Mouse (Mus musculus) olfactory bulb, adult 2 months (tissue): ENCODE results near the gene Rpp40. TPM values are rescaled to one million over a fixed set of nuclear protein-coding genes. Genes with fewer than 3 reads are reported as not detected.

Source experiments
- H3K27ac ChIP-seq: fragments of 200-500 bp; 2 replicates; pipeline ENCODE4 v1.5.1; 2012; ENCODE audit warnings: low read depth, low read length; ENCODE audit not compliant: insufficient read depth
- H3K4me1 ChIP-seq: fragments of 200-500 bp; 2 replicates; pipeline ENCODE4 v1.6.1; 2012; ENCODE audit warnings: low read length; ENCODE audit not compliant: control insufficient read depth, insufficient read depth
- H3K4me3 ChIP-seq: fragments of 200-500 bp; 2 replicates; pipeline ENCODE4 v1.5.1; 2012; ENCODE audit warnings: mild to moderate bottlenecking, low read depth, low read length, moderate library complexity; ENCODE audit not compliant: insufficient read depth
- CTCF ChIP-seq: fragments of 200-500 bp; IDR thresholded peaks from 2 replicates; pipeline ENCODE4 v1.5.1; 2012; ENCODE audit warnings: low read depth, mild to moderate bottlenecking, low read length, moderate library complexity; ENCODE audit not compliant: insufficient read depth
- POLR2A ChIP-seq: fragments of 200-500 bp; IDR thresholded peaks from 2 replicates; pipeline ENCODE4 v1.6.1; 2012; ENCODE audit warnings: mild to moderate bottlenecking, low read depth, low read length, moderate library complexity; ENCODE audit not compliant: insufficient read depth
- WGBS: fragments of 180-500 bp; shearing (Covaris S2); methylation state at CpG from one replicate; pipeline ENCODE4 v1.1.7; 2018; 5-methylcytosine and 5-hydroxymethylcytosine counted together
- polyA plus RNA-seq: library from polyadenylated mRNA; stranded (reverse); fragments of >200 nt; gene quantifications from 2 replicates; pipeline ENCODE4 v1.2.4, GENCODE M21; 2012; ENCODE audit warnings: low replicate concordance; ENCODE audit not compliant: missing spikeins, insufficient read depth, insufficient read length

Rpp40 gene
- polyA plus RNA-seq, 1 experiment = not detected

GRCm38 (mm10) chr13:35905378-35905777 is 781 bp downstream of the Rpp40 start:
- Histone ChIP-seq H3K27ac (no peak overlapping the region), H3K4me1 (no peaks in the 10 kb centered on the region), H3K4me3 (peak overlapping the region; percentile 96)
- TF ChIP-seq CTCF = no peak
- TF ChIP-seq POLR2A = no peak
- 1% methylated on average over 13 of the region's 13 CpGs for WGBS

GRCm38 (mm10) chr13:35892866-35893265 is 13.3 kb downstream of the Rpp40 start:
- WGBS = 88% methylated on average over 3 of the region's 3 CpGs
- Histone ChIP-seq H3K4me1 (no peaks in the 10 kb centered on the region), H3K4me3 (no peak overlapping the region), H3K27ac (no peak overlapping the region)
- TF ChIP-seq POLR2A = no peak
- no peak for TF ChIP-seq CTCF

GRCm38 (mm10) chr13:35886121-35886725 is 19.9 kb downstream of the Rpp40 start:
- Histone ChIP-seq H3K27ac (no peak overlapping the region), H3K4me3 (no peak overlapping the region), H3K4me1 (peaks cover 10% of the 10 kb centered on the region)
- TF ChIP-seq POLR2A (no peak), CTCF (no peak; the same call in 1 of the 2 replicates)
- 33% methylated on average over 15 of the region's 15 CpGs for WGBS

GRCm38 (mm10) chr13:35880555-35881046 is 25.6 kb downstream of the Rpp40 start:
- H3K27ac ChIP-seq = no peak overlapping the region
- 58% methylated on average over 6 of the region's 6 CpGs for WGBS
- peaks cover 9% of the 10 kb centered on the region; the same call in 1 of the 2 replicates for H3K4me1 ChIP-seq
- TF ChIP-seq POLR2A (no peak), CTCF (no peak)
- no peak overlapping the region for H3K4me3 ChIP-seq

DNA sequence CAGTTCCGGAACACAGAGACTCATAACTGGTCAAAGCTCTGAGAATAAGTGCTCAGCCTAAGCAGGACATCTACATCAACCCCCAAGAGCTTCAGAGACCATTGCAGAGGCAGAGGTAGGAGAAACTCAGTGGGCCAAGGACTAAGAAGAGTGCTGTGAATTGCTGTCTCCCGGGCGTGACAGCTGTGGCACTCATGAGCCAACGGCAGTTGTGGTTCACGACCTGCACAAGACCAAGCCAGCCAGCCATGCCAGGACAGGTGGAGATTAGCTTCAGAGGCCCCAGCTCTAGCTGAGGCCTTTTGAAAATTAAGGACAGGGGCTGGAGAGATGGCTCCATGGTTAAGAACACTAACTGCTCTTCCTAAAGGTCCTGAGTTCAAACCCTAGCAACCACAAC is 26.6 kb downstream of the Rpp40 start:
- WGBS = 95% methylated on average over 5 of the region's 5 CpGs
- Histone ChIP-seq H3K27ac (no peak overlapping the region), H3K4me1 (peaks cover 9% of the 10 kb centered on the region; the same call in 1 of the 2 replicates), H3K4me3 (no peak overlapping the region)
- TF ChIP-seq CTCF (no peak), POLR2A (no peak)

- Histone ChIP-seq H3K4me1 (peaks cover 6% of the 10 kb centered on the region; the same call in 1 of the 2 replicates), H3K27ac (no peak overlapping the region), H3K4me3 (no peak overlapping the region)
- TF ChIP-seq CTCF (no peak), POLR2A (no peak)
- WGBS = 62% methylated on average over 5 of the region's 5 CpGs
These were observed 27.1 kb downstream of the Rpp40 start for GRCm38 (mm10) chr13:35879068-35879467.

DNA sequence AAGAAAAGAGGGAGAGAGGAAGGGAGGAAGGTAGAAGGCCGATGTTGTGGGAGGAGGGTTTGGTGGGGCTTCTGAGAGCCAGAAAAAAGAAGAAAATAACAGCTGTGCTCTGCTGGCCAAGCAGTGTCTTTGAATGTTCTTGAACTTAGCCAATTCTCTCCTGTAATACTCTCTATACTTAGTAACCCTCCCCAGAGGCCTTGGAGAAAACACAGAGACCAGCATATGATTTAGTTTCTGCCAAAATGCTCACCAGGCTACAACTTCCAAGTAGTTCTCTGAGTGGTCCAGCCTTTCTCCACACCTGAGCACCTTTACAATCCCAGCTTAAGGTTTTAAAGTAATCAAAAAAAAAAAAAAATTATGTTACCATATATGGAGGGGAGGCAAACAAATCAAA is 27.9 kb downstream of the Rpp40 start:
- 31% methylated on average over 1 of the region's 1 CpGs for WGBS
- TF ChIP-seq POLR2A (no peak), CTCF (no peak)
- no peak overlapping the region for H3K4me3 ChIP-seq
- peaks cover 6% of the 10 kb centered on the region; the same call in 1 of the 2 replicates for H3K4me1 ChIP-seq
- no peak overlapping the region for H3K27ac ChIP-seq

GRCm38 (mm10) chr13:35875396-35875795 is 30.8 kb downstream of the Rpp40 start:
- Histone ChIP-seq H3K4me3 (no peak overlapping the region), H3K27ac (no peak overlapping the region), H3K4me1 (peaks cover 12% of the 10 kb centered on the region)
- WGBS = 58% methylated on average over 5 of the region's 5 CpGs
- TF ChIP-seq POLR2A (no peak), CTCF (no peak)

DNA sequence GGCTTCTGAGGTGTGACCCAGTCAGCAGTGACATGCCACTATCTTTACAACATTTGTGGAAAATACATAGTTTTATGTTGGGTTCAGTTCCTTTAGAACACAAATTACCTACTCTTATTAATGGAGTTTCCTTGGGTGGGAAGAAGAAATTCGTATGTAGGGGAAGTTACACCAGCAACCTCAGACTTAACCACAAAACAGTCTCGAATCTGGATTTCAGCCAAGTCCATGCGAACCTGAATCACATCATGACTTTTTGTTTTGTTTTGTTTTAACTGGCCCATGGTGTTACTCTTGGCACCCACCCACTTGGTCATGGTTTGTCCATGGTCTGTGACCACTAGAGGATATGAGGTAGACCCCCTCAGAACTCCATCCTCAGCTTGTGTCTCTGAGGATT is 35.1 kb downstream of the Rpp40 start:
- Histone ChIP-seq H3K4me3 (no peak overlapping the region), H3K4me1 (peaks cover 12% of the 10 kb centered on the region), H3K27ac (no peak overlapping the region)
- 80% methylated on average over 3 of the region's 3 CpGs for WGBS
- TF ChIP-seq POLR2A = no peak
- TF ChIP-seq CTCF = no peak

DNA sequence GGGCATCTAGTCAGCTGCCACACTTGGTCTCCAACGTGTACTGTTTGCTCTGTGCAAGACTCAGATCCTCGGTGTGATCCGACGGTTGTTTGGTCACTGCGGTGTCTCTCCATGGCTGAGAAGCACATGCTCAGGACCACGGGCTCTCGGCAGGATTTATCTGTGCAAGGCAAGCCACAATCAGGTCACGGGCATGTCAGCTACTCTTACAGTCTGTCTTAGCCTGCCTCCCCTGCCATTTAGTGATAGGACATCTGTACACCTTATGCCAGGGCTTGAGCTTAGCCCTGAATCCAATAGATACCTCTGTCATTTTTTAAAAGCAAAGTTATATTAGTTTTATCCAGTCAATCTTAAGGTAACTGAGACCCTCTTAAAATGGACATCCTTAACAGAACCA is 35.5 kb downstream of the Rpp40 start:
- H3K4me1 ChIP-seq = peaks cover 9% of the 10 kb centered on the region
- WGBS = 94% methylated on average over 8 of the region's 8 CpGs
- TF ChIP-seq POLR2A (no peak), CTCF (no peak)
- no peak overlapping the region for H3K27ac ChIP-seq
- no peak overlapping the region for H3K4me3 ChIP-seq
